Comparison of ENCODE assay signal across 26 mouse cellular contexts in the genomic region with DNA sequence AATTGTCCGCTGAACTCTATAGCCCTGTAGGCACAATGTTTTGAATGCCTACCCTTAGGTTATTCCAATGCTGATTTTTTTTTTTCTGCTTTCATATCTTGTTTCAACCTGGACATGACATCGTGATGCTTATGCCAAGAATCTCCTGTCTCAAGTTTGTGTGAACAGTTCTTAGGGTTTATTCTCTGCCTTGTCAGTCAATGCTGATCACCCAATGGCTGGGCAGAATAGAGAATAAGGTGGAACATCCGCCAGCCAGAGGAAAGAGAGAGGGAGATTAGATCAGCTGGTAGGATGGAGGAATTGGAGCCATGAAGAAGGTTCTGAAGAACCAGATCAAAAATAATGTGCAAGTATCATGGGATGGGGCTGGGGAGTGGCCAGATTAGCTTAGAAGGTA. TPM values are rescaled to one million over a fixed set of nuclear protein-coding genes. Genes with fewer than 3 reads are reported as not detected.
DNase-seq lines count a peak whose midpoint lies in the region; ATAC-seq and TF ChIP-seq lines count a peak whose summit lies in the region.
"Had no signal": no experiment of that assay in that cellular context is flagged by ENCODE, and none has a peak within 500 bp of the region (broad histone marks: within the 10 kb centered on the region; RNA-seq: fewer than 3 reads in every experiment).

No protein-coding gene starts in this region.

- TF ChIP-seq EP300 in ES-Bruce4 (IDR thresholded peaks at IDR 0.05; ENCODE audit: insufficient read depth, low read depth, low read length), result no peak

- peaks cover 6% of the 10 kb centered on the region for H3K4me1 ChIP-seq in midbrain, embryonic 11.5 days (ENCODE audit: control insufficient read depth, insufficient read depth, low read length)
- peaks cover 7% of the 10 kb centered on the region for H3K4me1 ChIP-seq in midbrain, embryonic 14.5 days (ENCODE audit: control insufficient read depth, insufficient read depth, low read length)
- H3K4me1 ChIP-seq in ES-Bruce4 (ENCODE audit: control insufficient read depth, insufficient read depth, low read length), result peaks cover 2% of the 10 kb centered on the region

- H3K27me3 ChIP-seq in midbrain, embryonic 11.5 days (ENCODE audit: control insufficient read depth, insufficient read depth, low read length), result no peaks in the 10 kb centered on the region
- no peaks in the 10 kb centered on the region for H3K27me3 ChIP-seq in midbrain, embryonic 14.5 days (ENCODE audit: control insufficient read depth, insufficient read depth, low read length)
- H3K27me3 ChIP-seq in ES-Bruce4 (ENCODE audit: control insufficient read depth, insufficient read depth, low read length, poor library complexity, severe bottlenecking), result no peaks in the 10 kb centered on the region
- H3K27me3 ChIP-seq: embryonic facial prominence, embryonic 13.5 days; embryonic facial prominence, embryonic 15.5 days; forebrain, embryonic 13.5 days; forebrain, embryonic 15.5 days had no signal

- WGBS in midbrain, embryonic 11.5 days, result 92% methylated on average over 3 of the region's 3 CpGs
- 90% methylated on average over 3 of the region's 3 CpGs for WGBS in midbrain, embryonic 14.5 days

- DNase-seq in midbrain, embryonic 11.5 days (ENCODE audit: low spot score, missing footprints), result peak; percentile 83
- DNase-seq in midbrain, embryonic 14.5 days, result no peak
- peak; percentile 51 for DNase-seq in ZHBTc4 (ENCODE audit: low read depth, low spot score)
- DNase-seq in testis, postnatal 10 days (ENCODE audit: low spot score), result no peak
- DNase-seq: adrenal gland, adult 2 months; adrenal gland, postnatal 10 days; adrenal gland, postnatal 25 days; cerebellum, adult 11 months; cerebellum, adult 18-20 months; cerebellum, adult 8-10 months; cerebellum, adult 9-11 months; cerebellum, postnatal 14 days; cerebellum, postnatal 36 days; embryo, embryonic 11 days; forebrain, postnatal 0 days had no signal

- TF ChIP-seq POLR2A in ES-Bruce4 (IDR thresholded peaks at IDR 0.05; ENCODE audit: insufficient read depth, low read length), result no peak

- no peak overlapping the region for H3K4me2 ChIP-seq in midbrain, embryonic 11.5 days
- no peak overlapping the region for H3K4me2 ChIP-seq in midbrain, embryonic 14.5 days (ENCODE audit: low read length)
- H3K4me2 ChIP-seq: embryonic facial prominence, embryonic 13.5 days; embryonic facial prominence, embryonic 15.5 days; forebrain, embryonic 13.5 days; forebrain, embryonic 15.5 days had no signal

- H3K4me3 ChIP-seq in midbrain, embryonic 11.5 days (ENCODE audit: low read depth, low read length), result no peak overlapping the region
- no peak overlapping the region for H3K4me3 ChIP-seq in midbrain, embryonic 14.5 days (replicated peaks; ENCODE audit: low read depth, low read length)
- H3K4me3 ChIP-seq in ES-Bruce4 (ENCODE audit: low read depth, low read length), result no peak overlapping the region
- H3K4me3 ChIP-seq: embryonic facial prominence, embryonic 13.5 days; embryonic facial prominence, embryonic 15.5 days; erythroblast, embryonic 14.5 days; forebrain, embryonic 13.5 days; forebrain, embryonic 15.5 days had no signal

- H3K36me3 ChIP-seq in midbrain, embryonic 11.5 days (ENCODE audit: control insufficient read depth, insufficient read depth, low read length), result no peaks in the 10 kb centered on the region
- no peaks in the 10 kb centered on the region for H3K36me3 ChIP-seq in midbrain, embryonic 14.5 days (ENCODE audit: control insufficient read depth, insufficient read depth, low read length)
- H3K36me3 ChIP-seq in ES-Bruce4 (ENCODE audit: control insufficient read depth, insufficient read depth, low read length, poor library complexity, severe bottlenecking), result peaks cover 24% of the 10 kb centered on the region
- H3K36me3 ChIP-seq: embryonic facial prominence, embryonic 15.5 days; forebrain, embryonic 15.5 days had no signal

- H3K9me3 ChIP-seq in midbrain, embryonic 11.5 days (ENCODE audit: control insufficient read depth, low read length), result no peaks in the 10 kb centered on the region
- no peaks in the 10 kb centered on the region for H3K9me3 ChIP-seq in midbrain, embryonic 14.5 days (ENCODE audit: control insufficient read depth, low read length)
- H3K9me3 ChIP-seq in ES-Bruce4 (replicated peaks; ENCODE audit: control insufficient read depth, insufficient read depth, low read length, poor library complexity, severe bottlenecking), result no peaks in the 10 kb centered on the region
- H3K9me3 ChIP-seq: embryonic facial prominence, embryonic 13.5 days; embryonic facial prominence, embryonic 15.5 days; forebrain, embryonic 13.5 days; forebrain, embryonic 15.5 days had no signal

- H3K27ac ChIP-seq in midbrain, embryonic 11.5 days (ENCODE audit: low read depth, low read length), result no peak overlapping the region
- no peak overlapping the region for H3K27ac ChIP-seq in midbrain, embryonic 14.5 days (replicated peaks; ENCODE audit: low read depth, low read length)
- peak overlapping the region; percentile 51; the same call in 1 of the 2 replicates for H3K27ac ChIP-seq in ES-Bruce4 (ENCODE audit: insufficient read depth, low read length)
- H3K27ac ChIP-seq: embryonic facial prominence, embryonic 13.5 days; embryonic facial prominence, embryonic 15.5 days; forebrain, embryonic 13.5 days; forebrain, embryonic 15.5 days had no signal

- TF ChIP-seq CTCF in ES-Bruce4 (IDR thresholded peaks at IDR 0.05; ENCODE audit: low read depth, low read length), result no peak

- H3K9ac ChIP-seq in midbrain, embryonic 11.5 days (ENCODE audit: low read length), result no peak overlapping the region
- no peak overlapping the region for H3K9ac ChIP-seq in midbrain, embryonic 14.5 days (replicated peaks; ENCODE audit: low read length)
- no peak overlapping the region for H3K9ac ChIP-seq in ES-Bruce4 (ENCODE audit: low read depth, poor library complexity, severe bottlenecking)
- H3K9ac ChIP-seq: embryonic facial prominence, embryonic 13.5 days; embryonic facial prominence, embryonic 15.5 days; forebrain, embryonic 13.5 days; forebrain, embryonic 15.5 days; forebrain, postnatal 0 days had no signal

- no peak for ATAC-seq in midbrain, embryonic 11.5 days (ENCODE audit: low FRiP score)
- ATAC-seq in midbrain, embryonic 14.5 days (ENCODE audit: low FRiP score, low TSS enrichment), result no peak
- ATAC-seq in erythroid progenitor cell, adult 5-6 weeks (replicated peaks; ENCODE audit: low FRiP score, poor library complexity, severe bottlenecking), result no peak
- ATAC-seq: forebrain, embryonic 13.5 days; forebrain, embryonic 15.5 days; forebrain, postnatal 0 days had no signal

RNA-seq across cellular contexts. Expression of a gene that starts 5.6 kb away (rescaled TPM):
- polyA plus RNA-seq in midbrain, embryonic 11.5 days (2014; fragmentation: Nextera tagmentation; extraction: Ambion mirVana), result 62.9 and 63.9 TPM in 2 replicates
- 25.3 and 35.1 TPM in 2 replicates for polyA plus RNA-seq in midbrain, embryonic 14.5 days (2014; fragmentation: Nextera tagmentation; extraction: Ambion mirVana)
- 237 and 239 TPM in 2 replicates for polyA plus RNA-seq in ES-Bruce4 (2011; ENCODE audit: insufficient read depth, insufficient read length, low read depth, missing spikeins)
- 27.2 and 36.0 TPM in 2 replicates for total RNA-seq in erythroid progenitor cell, adult 5-6 weeks (2015; ENCODE audit: low replicate concordance)
- total RNA-seq in erythroid progenitor cell, adult 5-6 weeks (2017; ENCODE audit: low replicate concordance), result 20.8 and 32.0 TPM in 2 replicates

RNA-seq across cellular contexts. Expression of a gene that starts 14.1 kb away (rescaled TPM):
- polyA plus RNA-seq in midbrain, embryonic 11.5 days (2014; fragmentation: Nextera tagmentation; extraction: Ambion mirVana), result not detected in 2 replicates
- polyA plus RNA-seq in midbrain, embryonic 14.5 days (2014; fragmentation: Nextera tagmentation; extraction: Ambion mirVana), result not detected in 2 replicates
- polyA plus RNA-seq in ES-Bruce4 (2011; ENCODE audit: insufficient read depth, insufficient read length, low read depth, missing spikeins), result 8.8 and 8.9 TPM in 2 replicates
- total RNA-seq in erythroid progenitor cell, adult 5-6 weeks (2015; ENCODE audit: low replicate concordance), result not detected in 2 replicates
- not detected in 2 replicates for total RNA-seq in erythroid progenitor cell, adult 5-6 weeks (2017; ENCODE audit: low replicate concordance)
- total RNA-seq: adrenal gland, adult 2 months; adrenal gland, postnatal 10 days; adrenal gland, postnatal 25 days; adrenal gland, postnatal 4 days; forebrain, postnatal 0 days had no signal
- polyA plus RNA-seq: adrenal gland, adult 2 months; C2C12; embryonic facial prominence, embryonic 11.5 days; embryonic facial prominence, embryonic 13.5 days; embryonic facial prominence, embryonic 15.5 days; erythroblast, embryonic 14.5 days; forebrain, embryonic 11.5 days; forebrain, embryonic 13.5 days; forebrain, embryonic 15.5 days; forebrain, postnatal 0 days had no signal

Comparison
In these comparisons a context has a peak if more than half of its experiments do, and no peak if none do; other contexts are left out.
1. DNase-seq: peak in midbrain, embryonic 11.5 days (single experiment) and ZHBTc4 (single experiment); none in midbrain, embryonic 14.5 days (single experiment) and testis, postnatal 10 days (single experiment).